Mouse (Mus musculus): ENCODE measurements around the gene Olfr721-ps1. TPM values are rescaled to one million over a fixed set of nuclear protein-coding genes. Genes with fewer than 3 reads are reported as not detected.

The Olfr721-ps1 gene
- polyA plus RNA-seq, 1 experiment from 2014 or later = not detected

GRCm38 (mm10) chr14:14436078-14436658 lies 35.1 kb downstream of the Olfr721-ps1 start:
- Histone ChIP-seq H3K9me3 (replicated peaks; ENCODE audit: control insufficient read depth, low read length, poor library complexity, severe bottlenecking) (no peaks in the 10 kb centered on the region), H3K27ac (ENCODE audit: low read length) (no peak overlapping the region), H3K9ac (ENCODE audit: low read depth, low read length) (no peak overlapping the region), H3K4me2 (ENCODE audit: low read length) (no peak overlapping the region), H3K4me3 (ENCODE audit: low read depth, low read length) (no peak overlapping the region), H3K36me3 (ENCODE audit: control insufficient read depth, insufficient read depth, low read length) (no peaks in the 10 kb centered on the region), H3K27me3 (ENCODE audit: control insufficient read depth, insufficient read depth, low read depth, low read length) (no peaks in the 10 kb centered on the region), H3K4me1 (ENCODE audit: control insufficient read depth, insufficient read depth, low read length) (no peaks in the 10 kb centered on the region)
- WGBS = 81% methylated on average over 3 of the region's 3 CpGs
- ATAC-seq = no peak

Other genes with a start within 250 kb of the Olfr721-ps1 start
- not detected in 2 replicates for gene Olfr720, start 214.5 kb upstream of the Olfr721-ps1 start, polyA plus RNA-seq (2015; fragmentation: Nextera tagmentation; extraction: Ambion mirVana)
- 0.22 TPM in 1 of 2 replicates, not detected in the other for gene Olfr31, start 78.5 kb upstream of the Olfr721-ps1 start, polyA plus RNA-seq (2015; fragmentation: Nextera tagmentation; extraction: Ambion mirVana)
- gene Il3ra, start 55.0 kb upstream of the Olfr721-ps1 start, polyA plus RNA-seq (2015; fragmentation: Nextera tagmentation; extraction: Ambion mirVana) = 2.3 and 2.7 TPM in 2 replicates

Data from midbrain, embryonic 16.5 days (tissue).